Mouse (Mus musculus): ENCODE measurements at regions not wholly inside any gene's neighbourhood (a gene's known extent, or its start where the extent isn't known, plus 50 kb on each side); places are given as distances from the start of the nearest gene placed in this dataset.

DNA sequence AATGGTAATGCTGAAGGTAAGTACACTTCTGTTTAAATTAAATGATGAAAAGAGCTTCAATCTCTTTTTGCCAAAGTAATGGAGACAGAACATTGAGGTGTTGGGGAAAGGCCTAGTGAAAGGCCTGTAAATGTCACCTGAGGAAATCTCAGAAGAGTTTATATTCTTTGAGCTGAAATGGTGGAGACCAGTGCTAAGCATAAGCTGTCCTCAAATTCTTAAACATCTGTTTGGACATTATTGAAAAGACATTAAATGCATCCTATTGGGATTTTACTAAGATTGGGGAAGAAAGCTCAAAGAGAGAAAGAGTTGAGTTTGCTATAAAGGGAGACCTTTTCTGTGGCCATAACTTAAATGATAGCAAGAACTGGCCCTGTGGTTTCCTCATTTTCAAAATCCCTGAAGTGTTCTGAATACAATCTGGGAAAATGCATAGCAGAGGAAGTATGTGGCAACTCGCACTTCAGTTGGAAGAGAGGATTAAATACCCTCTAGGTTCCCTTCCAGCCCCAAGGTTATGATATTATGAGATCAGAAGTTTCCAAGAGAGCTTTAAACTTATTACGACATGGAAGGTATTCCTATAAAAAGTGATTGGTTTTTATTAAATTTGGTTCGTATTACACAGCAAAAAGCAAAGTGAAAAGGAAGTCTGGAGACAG lies 492.3 kb downstream of the 1190002N15Rik start:
- TF ChIP-seq CTCF (conservative IDR thresholded peaks at IDR 0.05; ENCODE audit: insufficient read depth, insufficient read length, low read depth, low read length): no peak
- no peak for TF ChIP-seq POLR2A (IDR thresholded peaks at IDR 0.05; ENCODE audit: low read depth, low read length)

Data from kidney, adult 2 months (tissue).